Mouse (Mus musculus) layer of hippocampus, postnatal 14 days (tissue): Measurements from ENCODE around the gene Cpa5. TPM values are rescaled to one million over a fixed set of nuclear protein-coding genes. Genes with fewer than 3 reads are reported as not detected.

Source experiments
- DNase-seq, 2 experiments: peaks; one replicate each; pipeline ENCODE4 v3.0.0; 2021 to 2022; ENCODE audit warnings: low spot score in 2 of 2, mixed read lengths in 1 of 2
- long read RNA-seq, 2 experiments: library from polyadenylated mRNA; stranded (forward); transcript quantifications; one replicate each; pipeline ENCODE4 v2.0.0; 2021
- total RNA-seq, 2 experiments: library from RNA; stranded (reverse); gene quantifications; 2 replicates each; pipeline ENCODE4 v1.2.3; 2021

Cpa5 gene
- total RNA-seq, result not detected
- long read RNA-seq, experiment 1, result 0 reads
- long read RNA-seq, experiment 2, result 0 reads

- no peak for DNase-seq
Measured at GRCm38 (mm10) chr6:30610710-30611109, at the start of gene Cpa5. Gene Cpa5, plus strand, starts transcription at chr6:30611010.

DNA sequence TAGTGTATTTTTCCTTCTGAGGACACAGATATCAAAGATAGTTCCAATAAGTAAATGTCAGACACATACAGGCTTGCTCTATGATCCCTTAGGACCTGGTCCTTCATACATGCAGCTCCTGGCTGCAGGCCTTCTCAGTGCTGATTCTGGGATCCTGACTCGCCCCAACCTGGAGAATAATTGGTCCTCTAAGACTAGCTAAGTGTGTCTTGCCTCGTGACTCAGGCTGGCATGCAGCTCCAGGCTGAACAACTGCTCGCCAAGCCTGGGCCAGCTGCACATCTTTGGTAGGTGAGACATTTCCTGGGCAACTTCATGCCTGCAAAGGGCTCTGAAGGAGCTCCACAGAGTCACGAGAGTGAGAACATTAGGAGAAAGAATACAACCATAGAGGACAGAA, 48.7 kb upstream of the Cpa5 start:
- DNase-seq, result no peak

GRCm38 (mm10) chr6:30563575-30563974, 47.2 kb upstream of the Cpa5 start:
- DNase-seq, result no peak

GRCm38 (mm10) chr6:30564051-30564450, 46.8 kb upstream of the Cpa5 start:
- no peak for DNase-seq

DNA sequence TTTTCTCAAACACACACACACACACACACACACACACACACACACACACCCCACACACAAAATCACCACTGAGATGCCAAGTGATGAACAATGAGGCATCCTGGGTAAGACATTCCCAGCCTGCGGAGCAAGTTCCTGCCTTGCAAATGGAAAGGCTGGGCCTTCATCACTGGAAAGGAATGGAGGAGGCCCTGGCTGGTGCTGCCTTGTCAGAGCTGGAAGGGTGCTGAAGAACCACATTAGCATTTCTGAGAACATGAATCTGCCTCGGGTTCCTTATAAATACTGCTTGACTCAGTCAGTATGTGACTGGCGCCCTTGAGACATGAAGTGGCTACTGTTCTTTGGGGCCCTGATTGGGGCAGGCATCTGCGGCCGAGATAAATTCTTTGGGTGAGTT, 42.7 kb upstream of the Cpa5 start, which contains the start of gene Cpa4:
Gene Cpa4, plus strand, starts transcription at position 301 of the 400 bp plus-strand sequence.
- no peak for DNase-seq

- DNase-seq, result no peak
Measured at GRCm38 (mm10) chr6:30569331-30569730, 41.5 kb upstream of the Cpa5 start.

DNA sequence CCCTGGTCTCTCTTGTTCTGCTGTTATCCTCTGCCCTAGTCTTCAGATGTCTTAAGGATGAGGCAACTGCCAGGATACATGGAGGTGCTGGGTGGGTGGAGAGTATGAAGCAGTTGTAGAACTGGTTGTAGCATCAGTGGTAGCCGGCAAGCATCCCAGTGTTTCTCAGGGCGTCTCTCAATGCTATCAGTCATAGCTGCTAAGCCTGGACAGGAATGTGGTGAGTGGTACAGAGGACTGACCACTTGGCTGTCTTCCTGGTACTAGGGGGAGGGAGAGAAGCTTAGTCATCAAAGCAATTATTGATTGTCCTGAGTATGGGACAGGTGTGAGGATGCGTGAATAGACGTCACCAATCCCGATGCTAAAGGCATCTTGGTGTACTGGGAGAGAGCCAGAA, 40.8 kb upstream of the Cpa5 start:
- DNase-seq, result no peak

DNA sequence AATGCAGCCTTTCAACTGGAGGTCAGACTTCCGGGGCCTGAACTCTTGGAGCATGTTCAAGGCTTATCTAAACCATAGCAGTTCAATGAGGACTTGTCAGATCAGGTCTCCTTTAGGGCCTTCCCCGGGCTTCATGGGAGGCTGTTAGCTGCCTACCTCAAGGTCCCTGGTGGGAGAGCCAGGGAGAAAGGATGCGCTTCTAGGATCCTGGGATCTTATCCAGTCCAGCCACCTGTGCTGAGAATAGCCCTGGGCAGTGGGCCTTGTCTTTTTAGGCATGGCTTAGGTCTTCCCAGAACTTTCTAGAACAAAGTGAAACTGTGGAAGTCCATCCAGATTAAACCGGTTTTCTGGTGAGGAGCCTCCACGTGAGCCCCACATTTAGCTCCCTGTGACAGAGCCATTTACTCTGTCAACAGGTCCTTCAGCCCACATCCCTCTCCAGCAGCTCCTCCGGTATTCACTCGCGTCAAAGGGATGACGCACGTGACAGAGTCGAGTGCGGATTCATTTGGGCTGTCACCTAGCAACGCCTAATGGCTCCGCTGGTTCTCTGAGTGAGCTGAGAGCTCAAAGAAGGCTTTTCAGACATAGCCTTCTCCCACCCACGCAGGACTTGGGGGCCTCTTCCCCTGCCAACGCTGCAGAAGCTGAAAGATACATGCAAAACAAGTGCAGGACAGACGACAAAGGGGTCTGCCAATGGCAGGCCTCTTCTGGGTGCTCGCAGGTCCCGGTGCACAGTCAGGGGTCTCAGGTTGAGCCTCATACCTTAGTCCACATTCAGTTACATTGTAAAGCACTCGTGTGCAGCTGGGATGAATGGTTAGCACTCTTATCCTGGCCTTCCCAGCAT, 38.1 kb upstream of the Cpa5 start:
- peak; percentile 62 to 81 for DNase-seq

DNA sequence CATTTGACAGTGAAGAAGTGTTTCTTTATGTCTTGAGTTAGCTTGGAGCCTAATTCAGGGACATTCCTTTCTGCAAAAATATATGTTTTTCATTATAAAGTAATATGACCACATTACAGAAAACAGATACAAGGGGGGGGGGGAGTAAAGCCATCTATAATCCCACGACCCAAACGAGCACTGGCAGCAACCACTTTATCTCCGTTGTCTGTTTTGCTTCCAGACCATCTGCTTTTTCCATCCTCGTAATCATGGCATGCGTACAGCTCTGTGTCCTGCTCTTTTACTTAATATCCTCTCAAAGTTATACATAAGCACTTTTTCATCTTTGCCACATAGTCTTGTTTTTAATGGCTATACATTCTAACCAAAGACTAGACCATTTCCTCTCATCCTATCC, 37.4 kb upstream of the Cpa5 start:
- no peak for DNase-seq

- no peak for DNase-seq
Measured at GRCm38 (mm10) chr6:30574945-30575344, 35.9 kb upstream of the Cpa5 start.

DNA sequence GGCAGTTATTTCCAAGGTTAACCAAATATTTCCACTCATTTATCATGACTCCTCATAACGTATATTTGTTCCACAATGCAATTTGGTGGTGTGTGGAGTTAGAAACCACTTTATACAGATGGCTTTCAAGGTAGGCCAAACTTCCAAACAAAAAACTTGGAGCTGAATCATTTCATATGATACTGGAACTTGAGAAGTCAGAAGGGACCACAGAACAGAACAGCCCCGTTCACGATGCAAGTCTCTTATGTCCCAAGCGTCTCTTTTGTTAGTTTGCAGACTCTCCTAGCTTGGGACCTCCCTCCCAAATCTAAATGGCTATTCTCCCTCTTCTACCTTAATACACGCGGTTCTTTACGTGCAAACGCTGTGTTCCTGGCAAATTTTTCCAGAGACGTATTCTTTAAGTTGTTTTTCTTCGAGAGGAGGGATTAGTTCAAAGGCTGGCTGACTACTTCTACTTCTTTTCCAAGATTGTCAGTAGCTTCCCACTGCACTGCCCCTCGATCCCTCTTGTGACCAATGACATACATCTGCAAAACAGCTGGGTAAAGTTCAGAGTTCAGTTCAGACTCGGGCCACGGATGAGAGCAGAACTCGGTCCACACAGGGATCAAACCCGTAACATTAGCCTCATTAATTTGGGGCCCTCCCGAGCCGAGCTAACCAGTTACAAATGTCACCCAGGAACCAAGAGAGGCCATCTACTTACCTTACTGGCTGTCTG, 34.2 kb upstream of the Cpa5 start:
- DNase-seq, result no peak

- DNase-seq, result no peak
Measured at GRCm38 (mm10) chr6:30579961-30580840, 30.6 kb upstream of the Cpa5 start.

DNA sequence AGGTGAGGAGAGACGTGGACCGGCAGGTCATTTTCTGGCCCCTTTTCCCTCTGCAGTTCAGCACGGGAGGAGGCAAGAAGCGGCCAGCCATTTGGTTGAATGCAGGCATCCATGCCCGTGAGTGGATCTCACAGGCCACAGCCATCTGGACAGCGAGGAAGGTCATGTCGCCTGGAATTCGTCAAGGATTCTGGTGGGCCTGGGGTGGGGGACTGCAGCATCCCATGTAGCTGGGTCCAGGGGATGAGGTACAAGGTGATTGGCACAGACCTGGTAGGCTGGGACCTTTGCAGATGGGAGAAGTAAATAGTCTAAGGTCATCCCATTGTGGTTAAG, 30.0 kb upstream of the Cpa5 start:
- DNase-seq, result no peak

GRCm38 (mm10) chr6:30586886-30587442, 23.8 kb upstream of the Cpa5 start:
- DNase-seq, result no peak

- no peak for DNase-seq
Measured at GRCm38 (mm10) chr6:30589819-30590218, 21.0 kb upstream of the Cpa5 start.

DNA sequence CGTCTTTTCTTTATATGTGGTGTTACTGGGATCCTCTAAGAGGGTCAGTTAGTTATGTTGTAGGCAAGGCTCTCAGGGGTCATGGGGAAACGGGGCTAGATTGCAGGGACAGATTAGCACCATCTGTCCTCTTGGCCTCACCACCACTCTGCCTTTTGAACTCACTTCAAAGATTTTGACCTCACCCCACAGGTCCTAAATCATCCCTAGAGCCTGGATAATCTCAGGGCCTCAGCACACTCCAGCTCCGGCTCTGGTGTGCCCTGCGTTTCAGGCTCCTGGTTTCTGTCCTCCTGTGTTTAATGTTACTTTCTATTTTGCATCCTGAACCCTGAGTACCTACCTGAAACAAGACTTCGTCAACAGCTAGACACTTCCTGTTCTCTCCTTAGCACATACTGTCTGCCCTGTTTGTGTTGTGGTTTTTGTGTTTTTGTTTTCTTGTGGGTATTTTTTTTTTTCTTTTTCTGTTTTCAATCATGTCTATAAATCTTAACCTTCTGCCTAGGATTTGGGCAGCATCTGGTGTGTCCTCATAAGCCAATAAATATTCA, 18.9 kb upstream of the Cpa5 start:
- DNase-seq, result no peak

DNA sequence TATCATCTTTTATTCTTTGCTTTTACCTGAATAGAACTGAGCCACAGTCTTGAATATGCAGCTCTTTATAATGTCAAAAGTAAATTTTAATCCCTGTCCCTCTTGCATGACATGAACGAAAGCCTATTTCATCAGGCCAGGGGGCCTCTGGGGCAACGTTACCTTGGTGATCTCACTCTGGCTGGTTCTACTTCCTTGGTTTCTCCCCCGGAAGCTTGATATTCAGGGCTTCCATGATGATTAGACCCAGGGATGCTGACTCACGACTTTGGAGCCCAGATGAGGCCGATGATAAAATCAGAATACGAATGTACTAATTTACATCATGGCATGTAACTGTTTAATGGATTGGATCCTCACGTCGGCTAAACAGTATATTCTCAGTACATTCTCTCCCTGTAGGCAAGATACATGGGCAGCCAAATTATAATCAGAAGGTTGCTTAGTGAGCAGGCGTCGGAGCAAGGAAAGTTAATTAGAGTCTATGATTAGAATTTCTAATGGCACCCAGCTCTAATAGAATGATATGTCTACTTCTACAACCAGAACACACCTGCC, 18.3 kb upstream of the Cpa5 start:
- no peak for DNase-seq

DNA sequence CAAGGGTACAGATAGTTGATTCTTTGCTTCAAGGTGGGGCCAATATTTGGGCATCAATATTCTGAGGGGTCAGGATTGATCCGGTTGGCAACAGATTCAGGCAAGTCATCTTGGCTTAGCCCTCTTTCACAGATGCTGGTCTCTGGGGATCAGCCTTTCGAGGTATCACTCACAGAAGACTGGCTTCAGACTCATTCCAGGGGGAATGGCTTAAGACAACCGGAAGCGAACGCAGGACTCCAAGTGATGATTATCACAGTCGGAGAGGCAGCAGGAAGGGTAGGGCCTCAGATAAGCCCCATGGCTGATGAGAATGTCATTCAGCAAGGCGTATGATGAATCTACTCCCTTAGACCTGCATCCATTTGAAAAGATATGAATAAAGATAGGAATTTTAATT, 16.4 kb upstream of the Cpa5 start:
- no peak for DNase-seq

DNA sequence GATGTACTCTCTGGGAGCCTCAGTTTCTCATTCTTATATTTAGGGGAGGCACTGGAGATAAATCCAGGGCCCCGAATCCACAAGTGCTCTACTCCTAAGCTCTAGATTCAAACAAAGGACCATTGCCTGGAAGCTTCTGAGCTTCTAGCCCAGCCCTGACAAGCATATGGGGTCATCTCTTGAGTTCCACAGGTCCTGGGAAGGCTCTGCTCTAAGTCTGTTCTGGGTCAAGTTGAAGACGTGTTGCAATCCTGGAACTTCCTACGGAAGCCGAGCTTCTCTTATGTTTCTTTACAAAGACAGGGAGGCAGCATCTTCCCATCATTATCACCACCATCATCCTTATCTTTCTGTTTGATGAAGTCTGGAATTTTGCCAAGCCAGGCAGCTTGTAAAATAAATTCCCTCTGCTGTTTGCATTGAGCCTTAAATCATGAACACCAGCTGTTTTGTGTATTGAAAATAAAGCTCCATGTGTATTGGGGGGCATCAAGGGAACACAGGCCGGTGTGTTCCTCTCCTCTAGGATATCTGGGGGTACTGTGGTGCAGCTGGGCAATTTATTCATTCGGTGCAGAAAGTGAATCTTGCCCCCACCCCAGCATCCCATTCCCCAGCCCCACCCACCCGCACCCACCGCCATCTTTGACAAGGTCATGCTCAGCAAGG, 14.4 kb upstream of the Cpa5 start:
- no peak for DNase-seq

DNA sequence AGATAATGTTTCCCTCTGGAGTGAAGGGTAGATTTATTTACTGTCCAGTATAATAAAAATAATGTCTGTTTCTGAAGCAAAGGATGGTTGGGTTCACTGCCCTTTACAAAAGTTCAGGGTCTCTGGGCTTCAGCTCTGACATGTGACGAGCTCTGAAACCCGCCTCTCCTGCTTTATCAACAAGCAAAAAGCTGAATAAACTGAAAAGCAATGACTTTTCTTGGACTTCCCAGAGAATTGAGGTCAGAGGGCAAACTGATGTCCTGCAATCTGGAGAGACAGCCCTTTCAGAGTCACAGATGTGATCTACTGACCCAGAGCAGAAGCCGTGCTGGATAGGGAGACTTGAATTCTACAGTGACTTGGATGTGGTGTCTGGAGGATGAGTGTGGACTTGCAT, 10.8 kb upstream of the Cpa5 start:
- no peak for DNase-seq
